In genomic region chr1:102139021-102139420, GRCm38 (mm10) we compare ENCODE assay signal across 17 mouse cellular contexts.
DNase-seq lines count a peak whose midpoint lies in the region.
"Had no signal": no experiment of that assay in that cellular context is flagged by ENCODE, and none has a peak within 500 bp of the region (broad histone marks: within the 10 kb centered on the region; RNA-seq: fewer than 3 reads in every experiment).

No protein-coding gene starts in this region.

- DNase-seq in frontal cortex, postnatal 36 days (ENCODE audit: low spot score in 2 of 2): peak; percentile 7 to 26
- no peak for DNase-seq in frontal cortex, postnatal 25 days (ENCODE audit: low spot score in 2 of 2)
- peak; percentile 38 for DNase-seq in right cerebral cortex, adult 18-20 months
- DNase-seq in right cerebral cortex, postnatal 4 days: no peak
- peak; percentile 80 for DNase-seq in brain, adult 2 months (ENCODE audit: low read depth, low spot score)
- DNase-seq in telencephalon, adult 2 months (ENCODE audit: low read depth, low spot score): peak; percentile 64
- DNase-seq: adrenal gland, adult 2 months; adrenal gland, postnatal 14 days; cerebellum, adult 11-12 months; cerebellum, adult 8-10 months; cerebellum, postnatal 10 days; cerebellum, postnatal 36 days; embryo, embryonic 11 days; gastrocnemius, postnatal 25 days; heart, adult 18-20 months; heart, postnatal 10 days; heart, postnatal 36 days had no signal

Comparison
In these comparisons a context has a peak if more than half of its experiments do, and no peak if none do; other contexts are left out.
1. DNase-seq: peak in frontal cortex, postnatal 36 days (2 of 2), right cerebral cortex, adult 18-20 months (single experiment), brain, adult 2 months (single experiment) and telencephalon, adult 2 months (single experiment); none in frontal cortex, postnatal 25 days (0 of 2) and right cerebral cortex, postnatal 4 days (single experiment).